ENCODE assay signal across 20 mouse cellular contexts in the genomic region with DNA sequence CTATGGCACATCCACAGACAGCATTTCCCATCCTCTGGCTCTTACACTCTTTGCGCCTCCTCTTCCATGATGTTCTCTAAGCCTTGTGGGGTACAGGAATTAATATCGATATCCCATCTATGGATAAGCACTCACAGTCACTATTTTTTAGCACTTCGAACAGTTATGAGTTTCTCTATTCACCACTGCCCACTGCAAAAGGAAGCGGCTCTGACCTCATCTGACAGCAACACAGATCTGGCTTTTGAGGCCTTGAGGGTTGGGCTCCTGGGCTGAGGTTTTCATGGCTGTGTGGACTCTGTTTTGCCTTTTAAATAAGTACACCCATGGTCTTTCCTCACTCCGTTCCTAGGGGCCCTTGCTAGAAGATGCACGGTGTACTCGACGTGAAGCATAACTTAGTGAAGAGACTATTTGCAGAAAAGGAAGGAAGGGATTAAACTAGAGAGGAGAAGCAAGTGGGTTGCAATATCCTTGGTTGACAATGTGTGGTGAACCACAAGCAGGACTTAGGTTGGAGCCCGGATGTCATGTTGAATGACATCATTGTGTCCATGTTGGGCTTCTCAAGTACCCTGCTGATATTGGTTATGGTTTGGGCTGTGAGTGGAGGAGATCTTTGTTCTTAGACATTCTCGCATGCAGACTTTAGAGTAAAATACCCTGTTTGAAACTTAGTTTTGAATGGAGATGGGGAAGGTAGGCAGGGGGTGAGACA. TPM values are rescaled to one million over a fixed set of nuclear protein-coding genes. Genes with fewer than 3 reads are reported as not detected.
DNase-seq lines count a peak whose midpoint lies in the region; ATAC-seq and TF ChIP-seq lines count a peak whose summit lies in the region.
"Had no signal": no experiment of that assay in that cellular context is flagged by ENCODE, and none has a peak within 500 bp of the region (broad histone marks: within the 10 kb centered on the region; RNA-seq: fewer than 3 reads in every experiment).

No protein-coding gene starts in this region.

- peak overlapping the region; percentile 3; the same call in 1 of the 2 replicates for H3K27ac ChIP-seq in heart, embryonic 10.5 days
- peak overlapping the region; percentile 34 for H3K27ac ChIP-seq in bone marrow macrophage, adult 2 months (ENCODE audit: insufficient read depth, low read depth, low read length)
- no peak overlapping the region for H3K27ac ChIP-seq in hindbrain, embryonic 14.5 days
- H3K27ac ChIP-seq in left cerebral cortex, adult 2 months = no peak overlapping the region
- H3K27ac ChIP-seq: embryonic facial prominence, embryonic 10.5 days; forebrain, embryonic 15.5 days; heart, adult 2 months; hindbrain, embryonic 15.5 days; kidney, embryonic 15.5 days; layer of hippocampus, adult 2 months; stomach, postnatal 0 days had no signal

- H3K4me1 ChIP-seq in heart, embryonic 10.5 days = peaks cover 6% of the 10 kb centered on the region
- peaks cover 30% of the 10 kb centered on the region for H3K4me1 ChIP-seq in bone marrow macrophage, adult 2 months (ENCODE audit: control insufficient read depth, insufficient read depth, low read length)
- peaks cover 66% of the 10 kb centered on the region for H3K4me1 ChIP-seq in megakaryocyte, embryonic 14.5 days
- H3K4me1 ChIP-seq in hindbrain, embryonic 14.5 days (replicated peaks; ENCODE audit: control insufficient read depth, insufficient read depth, low read length) = no peaks in the 10 kb centered on the region
- H3K4me1 ChIP-seq: forebrain, embryonic 15.5 days; hindbrain, embryonic 15.5 days had no signal

- no peak overlapping the region for H3K4me2 ChIP-seq in hindbrain, embryonic 14.5 days (replicated peaks)
- H3K4me2 ChIP-seq: forebrain, embryonic 15.5 days; hindbrain, embryonic 15.5 days; midbrain, embryonic 11.5 days had no signal

- DNase-seq in heart, embryonic 10.5 days (ENCODE audit: low spot score) = no peak
- DNase-seq in heart, postnatal 36 days = no peak
- peak; percentile 96 for DNase-seq in 416B (ENCODE audit: low read depth)
- DNase-seq in layer of hippocampus, adult 9-11 months = no peak
- no peak for DNase-seq in hindbrain, embryonic 14.5 days (ENCODE audit: low spot score)
- no peak for DNase-seq in left cerebral cortex, adult 2 months (ENCODE audit: extremely low spot score in 1 of 2, low spot score in 2 of 2)
- DNase-seq: cerebellum, postnatal 14 days; heart, adult 2 months; liver; thymus, postnatal 14 days had no signal

- H3K36me3 ChIP-seq in heart, embryonic 10.5 days = no peaks in the 10 kb centered on the region
- H3K36me3 ChIP-seq in megakaryocyte, embryonic 14.5 days (replicated peaks; ENCODE audit: low read length) = no peaks in the 10 kb centered on the region
- no peaks in the 10 kb centered on the region for H3K36me3 ChIP-seq in hindbrain, embryonic 14.5 days (replicated peaks; ENCODE audit: control insufficient read depth, insufficient read depth)
- H3K36me3 ChIP-seq: embryonic facial prominence, embryonic 10.5 days; forebrain, embryonic 15.5 days; hindbrain, embryonic 15.5 days; kidney, embryonic 15.5 days had no signal

- H3K9me3 ChIP-seq in heart, embryonic 10.5 days = no peaks in the 10 kb centered on the region
- H3K9me3 ChIP-seq in megakaryocyte, embryonic 14.5 days = no peaks in the 10 kb centered on the region
- no peaks in the 10 kb centered on the region for H3K9me3 ChIP-seq in hindbrain, embryonic 14.5 days (ENCODE audit: control insufficient read depth, low read length)
- H3K9me3 ChIP-seq: embryonic facial prominence, embryonic 10.5 days; forebrain, embryonic 15.5 days; hindbrain, embryonic 15.5 days; kidney, embryonic 15.5 days had no signal

- 78% methylated on average over 10 of the region's 10 CpGs for WGBS in heart, embryonic 10.5 days
- WGBS in hindbrain, embryonic 14.5 days = 88% methylated on average over 10 of the region's 10 CpGs

- no peak overlapping the region for H3K4me3 ChIP-seq in heart, embryonic 10.5 days
- no peak overlapping the region for H3K4me3 ChIP-seq in bone marrow macrophage, adult 2 months (ENCODE audit: insufficient read depth, low read length)
- H3K4me3 ChIP-seq in megakaryocyte, embryonic 14.5 days (replicated peaks) = peak overlapping the region; percentile 77
- H3K4me3 ChIP-seq in hindbrain, embryonic 14.5 days (replicated peaks; ENCODE audit: low read length) = no peak overlapping the region
- no peak overlapping the region for H3K4me3 ChIP-seq in left cerebral cortex, adult 2 months
- H3K4me3 ChIP-seq: embryonic facial prominence, embryonic 10.5 days; erythroblast, embryonic 14.5 days; forebrain, embryonic 15.5 days; heart, adult 2 months; hindbrain, embryonic 15.5 days; kidney, embryonic 15.5 days; layer of hippocampus, adult 2 months had no signal

- intact Hi-C loops in heart, postnatal 36 days (cut with DNase I) = no loop called here
- intact Hi-C loops in left cerebral cortex, adult 2 months (cut with DNase I) = no loop called here

- no peak for TF ChIP-seq CTCF in bone marrow macrophage, adult 2 months (IDR thresholded peaks at IDR 0.05; ENCODE audit: low read depth, low read length)
- TF ChIP-seq CTCF in left cerebral cortex, adult 2 months (IDR thresholded peaks at IDR 0.05) = no peak

- ATAC-seq in hindbrain, embryonic 14.5 days (ENCODE audit: low FRiP score) = no peak
- ATAC-seq: forebrain, embryonic 15.5 days had no signal

- no peak overlapping the region for H3K9ac ChIP-seq in hindbrain, embryonic 14.5 days
- H3K9ac ChIP-seq: forebrain, embryonic 15.5 days; hindbrain, embryonic 15.5 days; kidney, embryonic 15.5 days had no signal

- no peak for TF ChIP-seq POLR2A in bone marrow macrophage, adult 2 months (IDR thresholded peaks at IDR 0.05; ENCODE audit: borderline replicate concordance, low read depth, low read length)

- no peaks in the 10 kb centered on the region for H3K27me3 ChIP-seq in heart, embryonic 10.5 days (ENCODE audit: insufficient read depth, poor library complexity, severe bottlenecking)
- peaks cover 36% of the 10 kb centered on the region for H3K27me3 ChIP-seq in megakaryocyte, embryonic 14.5 days (replicated peaks)
- no peaks in the 10 kb centered on the region for H3K27me3 ChIP-seq in hindbrain, embryonic 14.5 days (ENCODE audit: control insufficient read depth, insufficient read depth, low read length)
- H3K27me3 ChIP-seq: forebrain, embryonic 15.5 days; hindbrain, embryonic 15.5 days; kidney, embryonic 15.5 days had no signal

RNA-seq across cellular contexts. Expression of a gene that starts 43.5 kb away (rescaled TPM):
- 6.5 and 8.9 TPM in 2 replicates for polyA plus RNA-seq in heart, embryonic 10.5 days (2016; fragmentation: Nextera tagmentation; extraction: Ambion mirVana)
- total RNA-seq in heart, postnatal 36 days (2021) = 1 to 10 TPM; 5.5 to 6.5 TPM
- 4.6 and 5.6 TPM in 2 replicates for polyA plus RNA-seq in bone marrow macrophage, adult 2 months (2012; ENCODE audit: insufficient read depth, insufficient read length, missing spikeins)
- 1.9 and 2.9 TPM in 2 replicates for polyA plus RNA-seq in megakaryocyte, embryonic 14.5 days (2012; ENCODE audit: insufficient read depth, low replicate concordance)
- polyA plus RNA-seq in hindbrain, embryonic 14.5 days (2014; fragmentation: Nextera tagmentation; extraction: Ambion mirVana) = 9.5 and 9.9 TPM in 2 replicates
- total RNA-seq in left cerebral cortex, adult 2 months (2021) = 10 to 100 TPM; 18.4 to 20.0 TPM

Comparison
In these comparisons a context has a peak if more than half of its experiments do, and no peak if none do; other contexts are left out.
1. H3K27ac ChIP-seq: peak in heart, embryonic 10.5 days (single experiment) and bone marrow macrophage, adult 2 months (single experiment); none in hindbrain, embryonic 14.5 days (single experiment) and left cerebral cortex, adult 2 months (single experiment).